Mouse (Mus musculus): ENCODE measurements at regions not wholly inside any gene's neighbourhood (a gene's known extent, or its start where the extent isn't known, plus 50 kb on each side); places are given as distances from the start of the nearest gene placed in this dataset.

DNA sequence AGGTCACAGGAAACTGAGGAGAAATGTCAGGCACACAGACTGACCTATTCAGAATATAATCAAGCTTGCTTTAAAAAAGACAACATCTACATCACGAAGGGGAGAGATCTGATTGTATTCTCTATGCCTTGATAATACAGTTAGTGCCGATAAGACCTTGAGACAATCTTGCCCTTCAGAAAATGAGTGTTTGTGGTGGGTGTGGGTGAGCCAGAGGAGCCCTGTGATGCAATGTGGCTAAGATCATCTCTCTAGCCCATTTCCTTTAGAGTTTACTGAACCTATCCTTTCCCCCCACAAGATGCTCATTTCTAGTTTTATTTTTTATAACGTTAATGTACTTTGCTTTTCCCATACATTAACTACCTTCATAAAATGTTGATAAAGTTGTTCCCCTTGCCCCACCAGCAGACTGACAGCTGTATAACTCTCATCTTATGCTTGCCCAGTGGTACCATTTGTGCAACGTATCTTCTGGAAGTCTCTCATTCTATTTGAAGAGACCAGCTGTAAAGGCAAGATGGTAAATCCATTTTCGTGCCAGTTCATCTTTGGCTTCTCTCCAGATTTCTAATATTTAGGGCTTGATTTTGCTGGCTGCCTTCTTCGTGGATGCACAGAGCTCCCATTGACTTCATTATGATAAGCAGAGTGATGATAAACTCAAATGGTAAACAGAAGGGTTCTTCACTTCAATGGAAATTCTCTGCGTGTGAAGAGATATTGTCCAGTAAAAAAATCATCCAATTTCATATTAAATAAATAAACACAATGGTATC is 1066.1 kb downstream of the Car8 start:
- Histone ChIP-seq H3K9me3 (ENCODE audit: control insufficient read depth, low read length) (no peaks in the 10 kb centered on the region), H3K27me3 (replicated peaks; ENCODE audit: control insufficient read depth, insufficient read depth, low read length) (no peaks in the 10 kb centered on the region), H3K4me1 (ENCODE audit: control insufficient read depth, insufficient read depth, low read depth, low read length) (no peaks in the 10 kb centered on the region), H3K27ac (ENCODE audit: low read depth, low read length) (no peak overlapping the region), H3K4me2 (ENCODE audit: low read length) (no peak overlapping the region), H3K36me3 (ENCODE audit: control insufficient read depth, insufficient read depth, low read length) (no peaks in the 10 kb centered on the region), H3K4me3 (ENCODE audit: low read length) (no peak overlapping the region), H3K9ac (ENCODE audit: low read depth, low read length) (no peak overlapping the region)
- ATAC-seq: no peak; the same call in 1 of the 2 replicates
- 78% methylated on average over 7 of the region's 7 CpGs for WGBS

DNA sequence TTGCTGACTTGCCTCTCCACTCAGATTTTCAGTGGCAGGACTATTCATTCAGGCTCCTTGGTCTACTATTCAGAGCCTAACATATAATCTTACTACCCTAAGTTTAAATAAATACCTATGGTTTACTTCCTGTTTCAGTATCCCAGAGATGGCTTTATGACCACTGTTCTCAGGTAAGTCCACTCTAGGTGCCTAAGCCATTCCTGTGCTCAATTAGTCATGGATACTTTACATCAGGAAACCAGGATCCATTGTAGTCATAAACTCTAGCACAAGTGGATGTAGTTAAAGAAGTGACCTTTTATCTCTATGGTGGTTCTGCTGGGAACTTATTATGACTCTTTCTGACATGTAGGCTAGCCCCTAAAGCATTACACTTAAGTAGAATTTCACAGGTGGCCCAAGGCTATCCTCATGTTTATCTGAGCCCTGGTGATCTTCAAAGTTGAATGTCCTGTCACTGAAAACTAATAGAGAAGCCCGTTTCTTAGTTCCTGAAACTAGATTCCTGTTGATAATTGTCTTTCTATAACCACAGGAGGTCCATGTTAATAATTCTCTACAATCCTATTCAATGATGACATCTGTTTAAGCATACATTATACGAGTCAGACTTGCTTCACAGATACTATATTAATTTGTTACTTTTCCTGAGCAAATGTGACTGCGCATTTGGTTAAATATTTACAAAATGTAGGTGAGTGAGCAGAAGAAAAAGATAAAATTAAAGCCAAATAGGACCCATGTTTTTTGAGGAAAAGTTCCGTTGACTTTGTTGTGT is 1067.0 kb downstream of the Car8 start:
- ATAC-seq: no peak
- Histone ChIP-seq H3K36me3 (ENCODE audit: control insufficient read depth, insufficient read depth, low read length) (no peaks in the 10 kb centered on the region), H3K27ac (ENCODE audit: low read depth, low read length) (no peak overlapping the region), H3K27me3 (replicated peaks; ENCODE audit: control insufficient read depth, insufficient read depth, low read length) (no peaks in the 10 kb centered on the region), H3K4me2 (ENCODE audit: low read length) (no peak overlapping the region), H3K4me3 (ENCODE audit: low read length) (no peak overlapping the region), H3K4me1 (ENCODE audit: control insufficient read depth, insufficient read depth, low read depth, low read length) (no peaks in the 10 kb centered on the region), H3K9ac (ENCODE audit: low read depth, low read length) (no peak overlapping the region), H3K9me3 (ENCODE audit: control insufficient read depth, low read length) (no peaks in the 10 kb centered on the region)
- 77% methylated on average over 4 of the region's 4 CpGs for WGBS

DNA sequence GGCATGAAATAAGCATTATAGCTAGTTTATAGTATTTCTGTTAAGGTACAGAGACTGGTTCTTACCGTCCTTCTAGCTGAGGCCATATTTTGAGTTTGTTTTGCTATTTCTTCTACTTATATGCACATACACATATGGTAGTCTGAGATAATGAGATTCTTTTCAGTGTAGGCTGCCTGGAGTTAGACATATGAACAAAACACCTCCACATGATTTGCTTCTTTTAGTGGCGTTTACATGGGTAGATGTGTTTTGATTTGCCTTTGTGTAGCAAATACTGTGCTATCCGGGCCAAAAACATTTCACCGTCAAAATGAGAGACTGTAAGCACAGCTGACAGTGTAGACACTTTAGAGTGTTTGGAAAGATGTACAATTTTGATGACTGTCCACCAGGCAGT is 1077.4 kb downstream of the Car8 start:
- H3K4me2 ChIP-seq (ENCODE audit: low read length): no peak overlapping the region
- no peak for ATAC-seq
- no peaks in the 10 kb centered on the region for H3K36me3 ChIP-seq (ENCODE audit: control insufficient read depth, insufficient read depth, low read length)
- H3K4me3 ChIP-seq (ENCODE audit: low read length): no peak overlapping the region
- no peaks in the 10 kb centered on the region for H3K4me1 ChIP-seq (ENCODE audit: control insufficient read depth, insufficient read depth, low read depth, low read length)
- H3K27me3 ChIP-seq (replicated peaks; ENCODE audit: control insufficient read depth, insufficient read depth, low read length): no peaks in the 10 kb centered on the region
- H3K9ac ChIP-seq (ENCODE audit: low read depth, low read length): no peak overlapping the region
- no peaks in the 10 kb centered on the region for H3K9me3 ChIP-seq (ENCODE audit: control insufficient read depth, low read length)
- H3K27ac ChIP-seq (ENCODE audit: low read depth, low read length): no peak overlapping the region
- 88% methylated on average over 4 of the region's 4 CpGs for WGBS

DNA sequence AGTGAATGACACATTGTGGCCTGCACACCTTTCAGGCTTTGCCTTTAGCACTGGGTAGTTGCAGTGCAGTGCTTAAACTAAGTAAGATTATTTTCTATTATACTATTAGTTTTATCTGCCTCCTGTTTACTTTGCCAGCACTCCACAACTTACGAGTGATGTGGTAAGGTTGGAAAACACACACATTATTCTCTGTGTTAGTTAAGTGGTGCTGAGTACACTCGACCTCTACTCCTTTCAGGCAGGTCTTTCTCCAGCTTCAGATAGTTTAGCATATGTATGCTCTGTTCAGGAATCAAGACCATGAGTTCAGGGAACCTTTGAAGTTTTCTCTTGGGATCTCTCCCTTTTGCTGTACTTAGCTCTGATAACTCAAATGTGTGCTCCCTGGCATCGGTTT is 1081.0 kb downstream of the Car8 start:
- Histone ChIP-seq H3K9me3 (ENCODE audit: control insufficient read depth, low read length) (no peaks in the 10 kb centered on the region), H3K9ac (ENCODE audit: low read depth, low read length) (no peak overlapping the region), H3K27me3 (replicated peaks; ENCODE audit: control insufficient read depth, insufficient read depth, low read length) (no peaks in the 10 kb centered on the region), H3K36me3 (ENCODE audit: control insufficient read depth, insufficient read depth, low read length) (no peaks in the 10 kb centered on the region), H3K27ac (ENCODE audit: low read depth, low read length) (no peak overlapping the region), H3K4me3 (ENCODE audit: low read length) (no peak overlapping the region), H3K4me1 (ENCODE audit: control insufficient read depth, insufficient read depth, low read depth, low read length) (no peaks in the 10 kb centered on the region), H3K4me2 (ENCODE audit: low read length) (no peak overlapping the region)
- WGBS: 88% methylated on average over 3 of the region's 3 CpGs
- no peak for ATAC-seq

DNA sequence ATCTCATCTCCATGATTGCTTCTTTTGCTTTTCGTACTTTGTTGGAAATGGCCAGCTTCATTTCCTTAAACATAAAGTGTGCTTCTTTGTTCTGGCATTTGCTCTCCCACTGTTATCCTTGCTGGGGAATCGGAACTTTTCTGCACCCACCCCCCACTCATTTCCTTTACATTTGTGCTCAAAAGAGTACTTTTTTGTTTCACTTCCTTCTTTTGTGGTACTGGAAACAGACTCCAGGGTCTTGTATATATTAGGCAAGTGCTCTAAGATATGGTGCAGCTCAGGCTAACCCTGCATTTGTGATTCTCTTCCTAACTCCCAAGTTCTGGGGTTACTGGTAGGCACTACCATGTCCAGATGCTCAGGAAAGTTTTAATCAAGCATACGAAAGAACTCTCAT is 1084.6 kb downstream of the Car8 start:
- H3K4me2 ChIP-seq (ENCODE audit: low read length): no peak overlapping the region
- no peak overlapping the region for H3K9ac ChIP-seq (ENCODE audit: low read depth, low read length)

DNA sequence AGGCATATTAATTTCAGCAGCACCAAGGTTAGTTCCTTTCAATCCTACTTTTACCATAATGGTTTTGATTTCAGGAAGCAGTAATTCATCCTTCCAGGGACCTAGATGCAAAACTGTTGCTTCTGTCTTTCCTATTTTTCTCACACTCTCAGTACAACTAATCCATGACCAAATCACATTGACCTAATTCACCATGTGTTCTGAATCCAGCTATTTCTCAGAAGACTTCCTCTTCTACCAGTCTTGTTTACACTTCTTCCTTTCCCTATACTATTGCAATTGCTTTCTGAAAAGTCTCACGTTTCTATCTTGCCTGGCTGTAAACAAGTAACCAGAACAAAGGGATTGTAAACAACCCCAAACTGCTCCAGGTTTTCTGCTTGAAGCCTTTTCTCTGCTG is 1085.0 kb downstream of the Car8 start:
- H3K36me3 ChIP-seq (ENCODE audit: control insufficient read depth, insufficient read depth, low read length): no peaks in the 10 kb centered on the region
- H3K4me2 ChIP-seq (ENCODE audit: low read length): no peak overlapping the region
- no peaks in the 10 kb centered on the region for H3K27me3 ChIP-seq (replicated peaks; ENCODE audit: control insufficient read depth, insufficient read depth, low read length)
- no peak overlapping the region for H3K9ac ChIP-seq (ENCODE audit: low read depth, low read length)
- H3K4me1 ChIP-seq (ENCODE audit: control insufficient read depth, insufficient read depth, low read depth, low read length): no peaks in the 10 kb centered on the region
- H3K27ac ChIP-seq (ENCODE audit: low read depth, low read length): no peak overlapping the region
- no peak overlapping the region for H3K4me3 ChIP-seq (ENCODE audit: low read length)
- H3K9me3 ChIP-seq (ENCODE audit: control insufficient read depth, low read length): no peaks in the 10 kb centered on the region
- no peak for ATAC-seq
- WGBS: 27% methylated on average over 1 of the region's 1 CpGs

More for the DNA sequence above, 1084.6 kb downstream of the Car8 start:
- Histone ChIP-seq H3K9me3 (ENCODE audit: control insufficient read depth, low read length) (no peaks in the 10 kb centered on the region), H3K4me1 (ENCODE audit: control insufficient read depth, insufficient read depth, low read depth, low read length) (no peaks in the 10 kb centered on the region), H3K36me3 (ENCODE audit: control insufficient read depth, insufficient read depth, low read length) (no peaks in the 10 kb centered on the region), H3K4me3 (ENCODE audit: low read length) (no peak overlapping the region), H3K27me3 (replicated peaks; ENCODE audit: control insufficient read depth, insufficient read depth, low read length) (no peaks in the 10 kb centered on the region), H3K27ac (ENCODE audit: low read depth, low read length) (no peak overlapping the region)
- WGBS: 53% methylated on average over 3 of the region's 3 CpGs
- ATAC-seq: no peak

DNA sequence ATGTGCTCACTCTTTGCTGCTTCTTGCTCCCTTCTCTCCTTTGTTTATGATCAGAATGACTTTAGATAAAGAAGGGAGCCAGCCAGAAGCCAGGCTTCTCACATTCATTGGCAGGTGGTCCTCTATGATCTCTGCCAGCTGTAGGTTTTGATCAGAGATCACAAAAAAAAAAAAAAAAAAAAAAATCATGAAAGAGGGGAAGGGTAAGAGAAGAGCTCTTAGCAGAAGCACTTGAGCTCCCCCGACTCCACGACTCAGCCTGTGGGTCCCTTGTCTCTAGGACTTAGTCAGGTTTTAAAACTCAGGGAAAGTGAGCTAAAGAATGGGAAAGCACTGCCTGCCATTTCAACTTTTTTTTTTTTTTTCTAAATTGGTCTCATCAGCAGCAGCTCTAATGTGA is 1093.1 kb downstream of the Car8 start:
- H3K4me3 ChIP-seq (ENCODE audit: low read length): no peak overlapping the region
- ATAC-seq: no peak
- no peaks in the 10 kb centered on the region for H3K36me3 ChIP-seq (ENCODE audit: control insufficient read depth, insufficient read depth, low read length)
- no peak overlapping the region for H3K27ac ChIP-seq (ENCODE audit: low read depth, low read length)
- no peaks in the 10 kb centered on the region for H3K4me1 ChIP-seq (ENCODE audit: control insufficient read depth, insufficient read depth, low read depth, low read length)
- no peaks in the 10 kb centered on the region for H3K9me3 ChIP-seq (ENCODE audit: control insufficient read depth, low read length)
- H3K9ac ChIP-seq (ENCODE audit: low read depth, low read length): no peak overlapping the region
- no peaks in the 10 kb centered on the region for H3K27me3 ChIP-seq (replicated peaks; ENCODE audit: control insufficient read depth, insufficient read depth, low read length)
- WGBS: 77% methylated on average over 2 of the region's 2 CpGs
- no peak overlapping the region for H3K4me2 ChIP-seq (ENCODE audit: low read length)

DNA sequence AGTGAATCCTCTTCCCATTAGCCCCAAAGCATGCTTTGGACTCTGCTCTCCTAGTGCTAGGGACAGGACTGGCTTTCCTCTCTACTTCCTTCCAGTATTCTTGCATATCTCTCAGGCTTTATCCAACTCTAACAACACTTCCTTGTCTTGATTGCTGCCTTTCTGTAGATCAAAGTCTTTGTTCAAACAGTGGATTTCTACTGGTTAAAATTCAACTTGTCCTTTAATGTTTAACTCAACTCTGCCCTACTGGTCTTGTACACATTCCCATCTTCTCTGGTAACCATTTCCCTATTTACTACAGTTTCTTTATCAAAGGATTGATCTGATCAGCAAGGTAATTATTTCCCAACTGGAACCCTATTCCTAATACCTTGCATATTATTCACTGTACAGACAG is 1094.6 kb downstream of the Car8 start:
- H3K36me3 ChIP-seq (ENCODE audit: control insufficient read depth, insufficient read depth, low read length): no peaks in the 10 kb centered on the region
- no peaks in the 10 kb centered on the region for H3K27me3 ChIP-seq (replicated peaks; ENCODE audit: control insufficient read depth, insufficient read depth, low read length)
- H3K27ac ChIP-seq (ENCODE audit: low read depth, low read length): no peak overlapping the region
- no peak overlapping the region for H3K4me2 ChIP-seq (ENCODE audit: low read length)
- no peak overlapping the region for H3K4me3 ChIP-seq (ENCODE audit: low read length)
- H3K4me1 ChIP-seq (ENCODE audit: control insufficient read depth, insufficient read depth, low read depth, low read length): no peaks in the 10 kb centered on the region
- ATAC-seq: no peak
- H3K9me3 ChIP-seq (ENCODE audit: control insufficient read depth, low read length): no peaks in the 10 kb centered on the region
- no peak overlapping the region for H3K9ac ChIP-seq (ENCODE audit: low read depth, low read length)

DNA sequence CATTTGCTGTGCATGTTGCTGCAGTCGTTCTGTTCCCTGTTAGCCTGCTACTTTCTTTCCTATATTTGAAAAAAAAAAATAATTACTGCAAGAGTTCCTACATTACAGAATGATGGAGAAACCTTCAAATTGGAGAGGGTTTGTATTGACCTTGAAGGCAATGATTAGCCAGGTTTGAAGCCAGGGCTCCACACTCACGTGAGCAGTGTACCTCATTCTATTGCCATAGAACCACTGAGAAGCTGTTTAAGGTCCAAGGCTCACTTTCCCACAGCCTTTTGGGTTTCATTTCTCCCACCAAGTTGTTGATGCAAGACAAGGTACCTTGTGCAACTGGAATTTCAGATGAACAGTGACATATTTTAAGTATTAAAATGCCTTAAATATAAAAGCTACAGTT is 1095.2 kb downstream of the Car8 start:
- Histone ChIP-seq H3K4me1 (ENCODE audit: control insufficient read depth, insufficient read depth, low read depth, low read length) (no peaks in the 10 kb centered on the region), H3K4me2 (ENCODE audit: low read length) (no peak overlapping the region), H3K9me3 (ENCODE audit: control insufficient read depth, low read length) (no peaks in the 10 kb centered on the region), H3K27me3 (replicated peaks; ENCODE audit: control insufficient read depth, insufficient read depth, low read length) (no peaks in the 10 kb centered on the region), H3K4me3 (ENCODE audit: low read length) (no peak overlapping the region), H3K27ac (ENCODE audit: low read depth, low read length) (no peak overlapping the region), H3K9ac (ENCODE audit: low read depth, low read length) (no peak overlapping the region), H3K36me3 (ENCODE audit: control insufficient read depth, insufficient read depth, low read length) (no peaks in the 10 kb centered on the region)
- WGBS: 89% methylated on average over 2 of the region's 2 CpGs
- no peak for ATAC-seq

All from hindbrain, embryonic 16.5 days (tissue).